Mouse (Mus musculus) heart, embryonic 12.5 days (tissue): ENCODE data around the gene Trpt1. TPM values are rescaled to one million over a fixed set of nuclear protein-coding genes. Genes with fewer than 3 reads are reported as not detected.

Source experiments
- ATAC-seq: fragments of 200-750 bp; cut with Nextera tagmentation; 2 replicates; pipeline ENCODE4 v1.8.0; 2017; ENCODE audit warnings: moderate TSS enrichment, moderate library complexity; ENCODE audit not compliant: insufficient number of reproducible peaks, low FRiP score
- H3K27ac ChIP-seq: fragments of 300-500 bp; sonication (generic); 2 replicates; pipeline ENCODE4 v1.5.1; 2016; ENCODE audit warnings: mild to moderate bottlenecking, moderate library complexity; ENCODE audit not compliant: poor library complexity, severe bottlenecking
- H3K27me3 ChIP-seq: fragments of 300-500 bp; sonication (generic); replicated peaks from 2 replicates; pipeline ENCODE4 v1.6.1; 2016; ENCODE audit warnings: mild to moderate bottlenecking, moderate library complexity
- H3K36me3 ChIP-seq: fragments of 300-500 bp; sonication (generic); 2 replicates; pipeline ENCODE4 v1.6.1; 2016; ENCODE audit warnings: mild to moderate bottlenecking, moderate library complexity
- H3K4me1 ChIP-seq: fragments of 300-500 bp; sonication (generic); replicated peaks from 2 replicates; pipeline ENCODE4 v1.6.1; 2016; ENCODE audit warnings: mild to moderate bottlenecking
- H3K4me2 ChIP-seq: fragments of 300-500 bp; sonication (generic); 2 replicates; pipeline ENCODE4 v1.6.1; 2016; ENCODE audit warnings: mild to moderate bottlenecking, moderate library complexity
- H3K4me3 ChIP-seq: fragments of 300-500 bp; sonication (generic); 2 replicates; pipeline ENCODE4 v1.5.1; 2016; ENCODE audit warnings: mild to moderate bottlenecking
- H3K9ac ChIP-seq: fragments of 300-500 bp; sonication (generic); 2 replicates; pipeline ENCODE4 v1.6.1; 2016; ENCODE audit warnings: mild to moderate bottlenecking, moderate library complexity
- H3K9me3 ChIP-seq: fragments of 300-500 bp; sonication (generic); replicated peaks from 2 replicates; pipeline ENCODE4 v1.6.1; 2016; ENCODE audit warnings: mild to moderate bottlenecking, moderate library complexity
- WGBS: fragments of 180-500 bp; shearing (Covaris S2); methylation state at CpG from one replicate; pipeline ENCODE4 v1.1.7; 2016; 5-methylcytosine and 5-hydroxymethylcytosine counted together
- polyA plus RNA-seq: library from polyadenylated mRNA; unstranded; fragments of >200 nt; fragmentation: Nextera tagmentation; extraction: Ambion mirVana; gene quantifications from 2 replicates; pipeline ENCODE4 v1.2.1, GENCODE M21; 2016

The Trpt1 gene
- polyA plus RNA-seq, 1 experiment from 2014 or later: 13.3 TPM

- under 1% methylated on average over 16 of the region's 16 CpGs for whole genome bisulfite sequencing
Observed at GRCm38 (mm10) chr19:6975537-6976521, 20.1 kb upstream of the Trpt1 start, which contains the start of gene Plcb3. TSS of gene Plcb3 (minus strand) at chr19:6976470.

GRCm38 (mm10) chr19:6977759-6978638 lies 17.9 kb upstream of the Trpt1 start:
- Histone ChIP-seq H3K4me3 (peak overlapping the region; percentile 4; the same call in 1 of the 2 replicates), H3K27me3 (no peaks in the 10 kb centered on the region), H3K9me3 (no peaks in the 10 kb centered on the region), H3K4me1 (peaks cover 51% of the 10 kb centered on the region), H3K9ac (peak overlapping the region; percentile 82), H3K27ac (peak overlapping the region; percentile 25; the same call in 1 of the 2 replicates), H3K4me2 (peak overlapping the region; percentile 83), H3K36me3 (peaks cover 38% of the 10 kb centered on the region)
- 74% methylated on average over 13 of the region's 13 CpGs for WGBS
- no peak for ATAC-seq

More at GRCm38 (mm10) chr19:6975537-6976521, 20.1 kb upstream of the Trpt1 start, which contains the start of gene Plcb3:
- H3K36me3 ChIP-seq: peaks cover 24% of the 10 kb centered on the region
- no peak for ATAC-seq
- H3K4me3 ChIP-seq: peak within 1 kb of the TSS; percentile 86
- H3K27me3 ChIP-seq: no peaks in the 10 kb centered on the region
- H3K27ac ChIP-seq: peak within 1 kb of the TSS; percentile 94
- H3K4me1 ChIP-seq: peaks cover 55% of the 10 kb centered on the region
- H3K9ac ChIP-seq: peak within 1 kb of the TSS; percentile 92
- peak within 1 kb of the TSS; percentile 92 for H3K4me2 ChIP-seq
- no peaks in the 10 kb centered on the region for H3K9me3 ChIP-seq

- peaks cover 48% of the 10 kb centered on the region for H3K4me1 ChIP-seq
- peaks cover 44% of the 10 kb centered on the region for H3K36me3 ChIP-seq
- peak overlapping the region; percentile 95; the same call in 1 of the 2 replicates for H3K27ac ChIP-seq
- no peaks in the 10 kb centered on the region for H3K9me3 ChIP-seq
- 28% methylated on average over 3 of the region's 3 CpGs for WGBS
- H3K4me2 ChIP-seq: peak overlapping the region; percentile 83
- H3K9ac ChIP-seq: peak overlapping the region; percentile 82
- ATAC-seq: no peak
- H3K27me3 ChIP-seq: no peaks in the 10 kb centered on the region
- H3K4me3 ChIP-seq: peak overlapping the region; percentile 69
Observed at GRCm38 (mm10) chr19:6978639-6978974, 17.3 kb upstream of the Trpt1 start.

- Histone ChIP-seq H3K4me2 (peak overlapping the region; percentile 83), H3K27ac (peak overlapping the region; percentile 95), H3K4me3 (peak overlapping the region; percentile 69), H3K27me3 (no peaks in the 10 kb centered on the region), H3K9ac (peak overlapping the region; percentile 82), H3K9me3 (no peaks in the 10 kb centered on the region), H3K4me1 (peaks cover 44% of the 10 kb centered on the region), H3K36me3 (peaks cover 48% of the 10 kb centered on the region)
- WGBS: 3% methylated on average over 11 of the region's 11 CpGs
- ATAC-seq: no peak
Observed at GRCm38 (mm10) chr19:6979001-6979479, 16.9 kb upstream of the Trpt1 start.

- Histone ChIP-seq H3K27me3 (no peaks in the 10 kb centered on the region), H3K4me1 (peaks cover 43% of the 10 kb centered on the region), H3K9me3 (no peaks in the 10 kb centered on the region), H3K4me2 (peak overlapping the region; percentile 83), H3K36me3 (peaks cover 53% of the 10 kb centered on the region), H3K4me3 (peak overlapping the region; percentile 69), H3K9ac (peak overlapping the region; percentile 87), H3K27ac (peak overlapping the region; percentile 95)
- peak; percentile 92 for ATAC-seq
- under 1% methylated on average over 58 of the region's 59 CpGs for WGBS
Observed at GRCm38 (mm10) chr19:6979486-6980380, 16.2 kb upstream of the Trpt1 start.

GRCm38 (mm10) chr19:6980381-6981093 lies 15.4 kb upstream of the Trpt1 start, which contains the start of gene Fkbp2:
TSS of gene Fkbp2 (minus strand) at chr19:6980501.
- Histone ChIP-seq H3K27me3 (no peaks in the 10 kb centered on the region), H3K9ac (peak within 1 kb of the TSS; percentile 87), H3K27ac (peak within 1 kb of the TSS; percentile 95), H3K4me3 (peak within 1 kb of the TSS; percentile 69), H3K9me3 (no peaks in the 10 kb centered on the region), H3K4me1 (peaks cover 46% of the 10 kb centered on the region), H3K36me3 (peaks cover 61% of the 10 kb centered on the region), H3K4me2 (peak within 1 kb of the TSS; percentile 83)
- ATAC-seq: peak; percentile 92
- WGBS: under 1% methylated on average over 38 of the region's 38 CpGs

- 87% methylated on average over 4 of the region's 4 CpGs for WGBS
Observed at GRCm38 (mm10) chr19:6981465-6981864, 14.5 kb upstream of the Trpt1 start.

GRCm38 (mm10) chr19:6983621-6984020 lies 12.3 kb upstream of the Trpt1 start:
- Histone ChIP-seq H3K4me3 (no peak overlapping the region), H3K4me2 (no peak overlapping the region), H3K4me1 (peaks cover 40% of the 10 kb centered on the region), H3K27me3 (no peaks in the 10 kb centered on the region), H3K27ac (no peak overlapping the region), H3K9ac (no peak overlapping the region), H3K36me3 (peaks cover 47% of the 10 kb centered on the region), H3K9me3 (no peaks in the 10 kb centered on the region)
- ATAC-seq: no peak
- 93% methylated on average over 5 of the region's 5 CpGs for WGBS

More at GRCm38 (mm10) chr19:6981465-6981864, 14.5 kb upstream of the Trpt1 start:
- Histone ChIP-seq H3K27ac (peak overlapping the region; percentile 95; the same call in 1 of the 2 replicates), H3K27me3 (no peaks in the 10 kb centered on the region), H3K9ac (peak overlapping the region; percentile 78; the same call in 1 of the 2 replicates), H3K4me3 (peak overlapping the region; percentile 69; the same call in 1 of the 2 replicates), H3K4me1 (peaks cover 48% of the 10 kb centered on the region), H3K36me3 (peaks cover 67% of the 10 kb centered on the region), H3K4me2 (peak overlapping the region; percentile 83; the same call in 1 of the 2 replicates), H3K9me3 (no peaks in the 10 kb centered on the region)
- no peak for ATAC-seq

GRCm38 (mm10) chr19:6985300-6985699 lies 10.6 kb upstream of the Trpt1 start:
- Histone ChIP-seq H3K4me1 (peaks cover 34% of the 10 kb centered on the region), H3K27ac (no peak overlapping the region), H3K9ac (no peak overlapping the region), H3K9me3 (no peaks in the 10 kb centered on the region), H3K4me2 (no peak overlapping the region), H3K4me3 (no peak overlapping the region), H3K27me3 (no peaks in the 10 kb centered on the region), H3K36me3 (peaks cover 44% of the 10 kb centered on the region)
- 84% methylated on average over 19 of the region's 19 CpGs for WGBS
- ATAC-seq: no peak
